Mouse (Mus musculus): Measurements from ENCODE around the gene Svep1.

The Svep1 gene

DNA sequence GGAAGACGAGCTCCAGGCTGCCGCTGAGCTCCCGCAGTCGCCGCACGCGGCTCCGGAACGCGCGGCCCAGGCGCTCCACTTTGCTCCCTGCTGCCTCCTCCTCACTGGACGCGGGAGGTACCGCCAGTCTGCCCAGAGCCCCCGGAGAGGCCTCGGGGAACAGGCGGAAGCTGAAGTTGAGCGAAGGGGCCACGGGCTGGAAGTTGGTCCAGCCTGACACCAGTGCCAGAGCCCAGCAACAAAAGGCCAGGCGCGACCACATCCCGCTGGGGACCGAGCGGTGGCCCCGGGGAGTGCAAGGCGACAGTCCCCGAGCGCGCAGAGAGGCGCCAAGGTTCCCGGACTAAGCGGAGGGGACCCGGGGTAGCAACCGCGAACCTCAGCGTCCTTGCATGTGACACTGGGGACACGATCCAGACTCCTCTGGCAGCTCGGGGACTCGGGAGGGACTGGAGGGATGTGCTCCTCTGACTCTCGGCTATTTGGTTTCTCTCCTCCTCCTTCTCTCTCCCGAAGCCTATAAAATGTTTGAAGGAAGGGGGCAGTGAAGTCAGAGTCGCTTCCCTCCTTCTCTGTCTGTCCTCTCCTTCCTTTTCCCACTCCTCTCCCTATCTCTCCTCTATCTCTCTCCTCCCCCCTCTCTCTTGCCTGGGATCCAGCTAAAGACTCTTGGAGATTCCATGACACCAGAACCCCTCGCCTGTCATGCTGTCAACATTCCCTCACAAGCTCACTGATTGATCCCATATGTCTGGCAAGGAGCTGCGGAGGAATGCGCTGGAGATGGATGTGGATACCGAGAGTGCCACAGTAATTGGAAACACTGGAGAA is at the start of gene Svep1:
Gene Svep1 (minus strand): TSS at position 745 of the 831 bp plus-strand sequence.
- no peak for DNase-seq (ENCODE audit: low spot score)

DNA sequence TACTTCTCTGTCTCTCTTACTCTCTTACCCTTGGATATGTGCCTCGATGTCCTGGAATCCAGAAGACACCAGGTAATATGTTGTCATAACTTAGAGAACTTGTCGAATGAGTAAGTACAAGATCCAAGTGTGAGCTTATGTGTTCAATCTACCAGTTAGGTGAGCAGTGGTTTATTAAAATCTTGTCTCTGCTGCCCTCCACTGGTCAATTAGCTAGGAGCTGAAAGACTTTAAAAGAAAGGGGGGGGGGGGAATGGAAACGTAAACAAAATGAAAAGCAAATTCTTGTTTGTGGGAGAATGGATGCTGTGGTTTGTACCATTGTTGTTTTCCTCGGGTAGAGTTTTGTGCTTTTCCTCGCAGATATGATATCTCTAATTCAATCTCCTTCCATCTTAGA is 46.8 kb upstream of the Svep1 start:
- no peak for DNase-seq (ENCODE audit: low spot score)

- no peak for DNase-seq (ENCODE audit: low spot score)
Measured at GRCm38 (mm10) chr4:58252381-58252780, 45.7 kb upstream of the Svep1 start.

DNA sequence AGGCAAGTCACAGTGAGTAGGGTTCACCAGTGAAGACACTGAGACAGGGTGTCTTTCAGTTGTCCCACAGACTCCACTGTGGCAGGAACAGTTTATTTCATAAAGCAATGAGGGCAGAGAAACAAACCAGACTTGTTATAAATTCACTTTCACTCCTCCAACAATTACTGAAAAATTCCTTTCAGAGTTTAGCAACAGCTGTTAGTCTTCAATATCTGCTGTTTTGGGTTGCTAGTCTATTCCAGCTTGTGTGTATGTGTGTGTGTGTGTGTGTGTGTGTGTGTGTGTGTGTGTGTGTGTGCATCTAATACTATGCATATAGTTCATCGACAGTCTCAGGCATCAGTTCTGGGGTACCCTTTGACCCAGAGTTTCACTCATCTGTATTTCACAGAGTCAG is 38.9 kb upstream of the Svep1 start:
- no peak for DNase-seq (ENCODE audit: low spot score)

DNA sequence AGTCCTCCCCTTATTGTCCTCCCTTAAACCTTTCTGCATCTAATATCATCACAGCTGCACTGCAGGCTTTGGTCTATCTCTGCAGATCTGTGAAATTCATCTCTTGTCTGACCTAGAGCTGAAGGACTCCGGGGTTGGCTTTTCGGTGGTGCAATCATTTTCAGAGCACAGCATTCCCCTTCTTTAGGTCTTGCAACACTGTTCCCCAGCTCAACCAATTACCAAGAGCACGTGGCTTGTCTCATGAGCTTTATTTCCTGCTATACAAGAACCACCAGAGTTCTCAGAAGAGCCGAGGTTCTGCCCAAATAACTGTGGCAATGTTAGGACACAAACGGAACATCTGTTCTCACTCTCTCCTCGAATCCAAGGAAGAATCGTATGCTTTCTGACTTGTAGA is 33.8 kb upstream of the Svep1 start:
- no peak for DNase-seq (ENCODE audit: low spot score)

- DNase-seq (ENCODE audit: low spot score): no peak
Measured at GRCm38 (mm10) chr4:58235828-58236227, 29.2 kb upstream of the Svep1 start.

GRCm38 (mm10) chr4:58223499-58223898 is 16.8 kb upstream of the Svep1 start:
- no peak for DNase-seq (ENCODE audit: low spot score)

DNA sequence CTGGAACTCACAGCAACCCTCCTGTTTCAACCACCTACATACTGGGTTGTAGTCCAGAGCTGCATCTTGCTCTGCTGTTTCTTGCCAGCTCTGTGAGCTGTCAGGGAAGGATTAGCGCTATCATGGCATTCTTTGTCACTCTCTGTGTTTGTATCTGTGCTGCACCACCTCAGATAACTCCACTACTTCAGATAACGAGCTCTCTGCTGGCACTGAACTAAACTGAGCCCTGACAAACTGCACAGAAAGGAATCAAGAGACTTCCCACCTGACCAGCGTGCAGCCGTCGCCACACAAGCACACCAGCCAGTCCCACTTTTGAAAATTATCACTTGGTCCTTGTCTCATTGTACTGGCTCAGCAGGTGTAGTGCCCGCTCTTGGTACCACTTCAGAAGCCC is 4.7 kb upstream of the Svep1 start:
- no peak for DNase-seq (ENCODE audit: low spot score)

- DNase-seq (ENCODE audit: low spot score): no peak
Measured at GRCm38 (mm10) chr4:58210557-58211090, 4.0 kb upstream of the Svep1 start.

DNA sequence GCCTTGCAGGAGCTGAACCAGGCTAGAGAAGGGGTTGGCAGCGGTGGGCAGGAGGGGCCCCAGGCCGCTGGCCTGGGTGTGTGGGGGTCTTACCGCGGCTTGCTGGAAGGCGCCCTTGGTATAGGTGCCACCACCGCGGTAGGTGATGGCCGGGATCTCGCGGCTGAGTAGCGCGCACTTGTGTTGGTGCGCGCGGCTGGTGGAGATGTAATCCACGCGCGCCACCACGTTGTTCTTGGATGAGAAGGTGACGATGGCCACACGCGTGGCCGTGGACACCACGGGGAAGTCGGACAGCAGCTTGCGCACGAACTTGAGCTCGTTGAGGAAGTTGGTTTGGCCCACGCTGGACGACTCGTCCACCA is 927 bp downstream of the Svep1 start:
- no peak for DNase-seq (ENCODE audit: low spot score)

DNA sequence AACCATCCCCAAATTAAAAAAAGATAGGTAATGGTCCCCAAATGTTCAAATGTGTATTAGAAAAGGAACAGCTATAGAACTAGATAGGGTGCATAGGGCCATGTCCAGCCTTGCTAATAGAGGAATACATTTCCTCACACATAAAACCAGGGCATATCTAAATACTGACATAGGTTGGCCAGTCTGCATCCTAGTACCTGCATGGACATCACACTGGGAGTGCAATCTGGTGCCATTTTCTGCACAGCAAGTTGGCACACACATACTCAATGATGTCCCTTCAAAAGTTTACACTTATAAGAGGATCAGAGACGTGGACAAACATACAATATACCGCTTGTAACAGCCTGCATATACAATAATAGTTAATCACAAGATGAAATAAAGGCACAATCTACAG is 5.0 kb downstream of the Svep1 start:
- no peak for DNase-seq (ENCODE audit: low spot score)

DNA sequence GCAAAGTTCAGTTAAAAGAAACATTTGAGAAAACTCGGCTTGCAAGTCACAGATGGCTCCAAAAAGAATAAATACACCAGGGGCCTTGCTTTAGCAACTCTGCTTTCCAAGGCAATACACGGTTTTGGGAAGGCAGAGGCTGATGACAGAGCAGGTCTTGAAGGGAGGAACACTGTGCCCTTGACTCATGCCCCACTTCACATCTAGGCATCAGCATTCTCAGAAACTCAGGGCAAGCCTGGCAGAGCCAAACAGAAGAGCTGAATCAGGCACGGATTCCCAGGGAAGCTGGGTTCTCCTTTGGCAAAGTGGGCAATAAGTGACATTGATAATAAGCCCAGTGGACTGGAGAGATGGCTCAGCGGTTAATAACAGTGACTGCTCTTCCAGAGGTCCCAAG is 5.8 kb downstream of the Svep1 start:
- no peak for DNase-seq (ENCODE audit: low spot score)

DNA sequence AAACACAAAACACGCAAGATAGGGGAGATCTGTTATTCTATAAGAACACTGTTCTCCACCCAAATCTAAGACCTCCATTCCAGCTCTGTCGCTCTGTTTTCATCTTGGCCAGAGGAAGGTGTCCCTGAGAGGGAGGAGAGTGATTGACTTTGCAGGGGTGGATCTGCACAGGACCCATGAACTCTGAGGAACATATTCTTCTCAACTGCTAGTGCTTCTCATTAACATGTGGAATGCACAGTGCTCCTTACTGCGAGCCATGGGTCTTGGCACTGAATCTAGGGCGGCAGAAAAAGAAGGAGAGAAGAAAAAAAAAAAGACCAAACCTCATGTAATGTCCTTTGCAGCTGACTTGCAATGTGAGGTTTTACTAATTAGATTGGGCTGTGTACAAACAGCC is 9.4 kb downstream of the Svep1 start:
- DNase-seq (ENCODE audit: low spot score): peak; percentile 21

GRCm38 (mm10) chr4:58196795-58197194 is 9.9 kb downstream of the Svep1 start:
- no peak for DNase-seq (ENCODE audit: low spot score)

DNA sequence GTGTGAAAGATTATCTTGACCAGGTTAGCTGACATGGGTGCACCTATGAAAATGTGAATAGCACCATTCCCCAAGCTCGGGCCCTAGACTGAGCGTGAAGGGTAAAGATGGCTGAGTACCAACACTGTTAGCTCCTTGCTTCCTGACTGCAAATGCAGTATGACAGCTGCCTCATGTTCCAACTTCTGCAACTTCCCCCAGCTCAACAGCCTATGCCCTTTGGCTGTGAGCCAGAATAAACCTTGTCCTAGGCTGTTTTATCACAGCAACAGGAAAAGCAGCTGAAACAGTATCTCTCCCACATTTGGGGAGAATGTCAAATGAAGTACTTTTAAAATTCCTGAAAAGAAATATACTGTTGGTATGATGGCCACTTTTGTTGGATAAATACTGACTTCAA is 10.7 kb downstream of the Svep1 start:
- no peak for DNase-seq (ENCODE audit: low spot score)

GRCm38 (mm10) chr4:58189281-58189680 is 17.4 kb downstream of the Svep1 start:
- no peak for DNase-seq (ENCODE audit: low spot score)

DNA sequence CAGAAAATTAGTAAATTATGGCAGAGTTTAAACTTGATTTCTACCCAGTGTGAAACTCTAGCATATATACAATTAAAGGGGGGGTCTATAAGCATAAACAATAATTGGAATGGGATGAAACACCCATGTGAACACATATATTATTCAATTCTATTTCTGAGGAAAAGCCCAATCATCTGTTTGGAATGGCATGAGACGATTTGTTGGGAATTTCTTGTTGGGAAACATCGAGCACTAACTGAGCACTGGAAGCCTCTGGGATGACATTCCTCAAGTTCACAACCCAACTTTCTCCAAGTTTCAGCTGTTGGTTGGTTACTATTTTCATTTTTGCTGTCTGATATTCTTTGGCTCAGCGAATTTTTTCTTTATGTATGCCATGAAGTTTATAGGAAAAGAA is 21.3 kb downstream of the Svep1 start:
- no peak for DNase-seq (ENCODE audit: low spot score)

- DNase-seq (ENCODE audit: low spot score): no peak
Measured at GRCm38 (mm10) chr4:58184681-58185341, 21.8 kb downstream of the Svep1 start.

DNA sequence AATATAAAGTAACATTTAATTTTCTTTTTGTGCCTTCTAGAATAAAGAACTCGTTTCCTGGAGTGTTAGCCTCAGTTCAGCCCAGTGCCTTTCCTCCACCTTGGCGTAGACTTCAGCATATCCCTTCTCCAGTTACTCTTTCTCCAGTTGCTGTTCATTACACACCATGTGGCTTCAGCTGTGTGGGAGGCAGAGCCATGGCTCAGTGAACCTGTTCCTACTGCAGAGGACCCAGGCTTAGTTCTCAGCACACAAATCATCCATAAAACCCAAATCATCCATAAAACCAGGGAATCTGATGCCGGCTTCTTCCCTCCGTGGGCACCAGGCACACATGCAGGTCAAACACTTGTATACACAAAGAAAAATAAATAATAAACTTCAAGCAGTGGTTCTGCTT is 22.8 kb downstream of the Svep1 start:
- no peak for DNase-seq (ENCODE audit: low spot score)

DNA sequence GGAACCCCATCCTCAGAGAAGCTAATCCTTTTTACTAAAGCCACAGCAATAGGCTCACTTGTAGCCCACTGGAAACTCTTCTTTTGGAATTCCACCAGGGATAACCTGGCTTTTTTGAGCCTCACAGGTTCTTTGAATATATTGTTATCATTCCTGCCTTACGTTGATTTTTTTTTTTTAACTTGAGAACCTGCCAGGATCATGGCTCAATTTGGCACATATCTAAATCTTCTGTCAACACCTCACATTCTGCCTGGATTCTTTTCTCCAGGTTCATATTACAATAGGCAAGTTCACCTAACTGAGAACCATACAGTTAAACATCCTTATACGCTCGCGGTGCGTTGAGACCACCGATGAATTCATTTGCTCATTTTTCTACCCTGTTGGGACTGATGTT is 28.2 kb downstream of the Svep1 start:
- no peak for DNase-seq (ENCODE audit: low spot score)

DNA sequence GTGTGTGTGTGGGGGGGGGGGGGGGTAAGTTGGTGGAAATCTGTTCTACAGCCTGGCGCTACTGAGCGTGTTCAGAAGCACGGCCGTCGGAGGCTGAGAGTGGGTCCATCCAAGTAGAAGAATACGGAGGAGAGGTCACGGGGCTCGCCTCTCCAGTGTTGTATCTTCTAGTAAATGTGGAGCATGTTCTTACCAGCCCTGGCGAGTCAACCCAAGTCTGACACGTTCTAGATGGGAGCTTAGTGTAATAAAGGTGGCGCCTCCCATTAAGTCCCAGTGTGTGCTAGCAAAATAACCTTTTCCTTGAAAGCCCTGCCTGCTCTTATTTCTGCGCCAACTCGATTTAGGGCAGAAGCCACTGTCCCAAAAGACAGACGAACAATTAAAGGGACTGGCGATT is 29.4 kb downstream of the Svep1 start:
- no peak for DNase-seq (ENCODE audit: low spot score)

- DNase-seq (ENCODE audit: low spot score): no peak
Measured at GRCm38 (mm10) chr4:58174435-58174987, 32.1 kb downstream of the Svep1 start.

DNA sequence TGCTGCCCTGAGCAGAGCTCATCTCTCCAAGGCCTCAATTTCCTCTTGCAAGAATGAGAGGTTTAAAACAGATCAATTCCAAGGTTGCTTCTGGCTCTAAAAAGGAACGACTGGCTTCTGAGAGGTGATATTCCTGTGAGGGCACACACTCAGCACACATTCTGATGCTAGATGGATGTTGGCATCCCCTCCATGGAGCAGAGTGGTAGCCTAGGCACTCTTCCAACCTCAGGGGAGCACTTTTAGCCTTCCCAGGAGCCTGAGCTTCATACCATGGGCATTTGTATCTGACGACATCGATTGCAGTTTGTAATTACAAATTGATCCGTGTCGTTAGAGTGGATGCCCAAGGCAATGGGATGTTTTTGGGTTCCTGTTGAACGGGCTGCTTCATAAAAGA is 33.3 kb downstream of the Svep1 start:
- DNase-seq (ENCODE audit: low spot score): no peak
